Mouse (Mus musculus) hindbrain, embryonic 12.5 days (tissue): ENCODE results near the gene Sost. TPM values are rescaled to one million over a fixed set of nuclear protein-coding genes. Genes with fewer than 3 reads are reported as not detected.
"Not testable (repeated sequence)": the region's sequence is repeated elsewhere in the genome, so short reads cannot be mapped to it uniquely, and the experiment has no call there.

Experiments
- ATAC-seq: fragments of 200-750 bp; cut with Nextera tagmentation; 2 replicates; pipeline ENCODE4 v1.8.0; 2017; ENCODE audit warnings: moderate TSS enrichment; ENCODE audit not compliant: low FRiP score
- H3K27ac ChIP-seq: fragments of 300-500 bp; sonication (generic); 2 replicates; pipeline ENCODE4 v1.5.1; 2016; ENCODE audit warnings: mild to moderate bottlenecking
- H3K27me3 ChIP-seq: fragments of 300-500 bp; sonication (generic); 2 replicates; pipeline ENCODE4 v1.6.1; 2016; ENCODE audit warnings: mild to moderate bottlenecking
- H3K36me3 ChIP-seq: fragments of 300-500 bp; sonication (generic); 2 replicates; pipeline ENCODE4 v1.6.1; 2016; ENCODE audit warnings: mild to moderate bottlenecking
- H3K4me1 ChIP-seq: fragments of 300-500 bp; sonication (generic); 2 replicates; pipeline ENCODE4 v1.6.1; 2016
- H3K4me2 ChIP-seq: fragments of 300-500 bp; sonication (generic); replicated peaks from 2 replicates; pipeline ENCODE4 v1.6.1; 2016; ENCODE audit warnings: mild to moderate bottlenecking
- H3K4me3 ChIP-seq: fragments of 300-500 bp; sonication (generic); 2 replicates; pipeline ENCODE4 v1.5.1; 2016; ENCODE audit warnings: mild to moderate bottlenecking
- H3K9ac ChIP-seq: fragments of 300-500 bp; sonication (generic); 2 replicates; pipeline ENCODE4 v1.6.1; 2016; ENCODE audit warnings: mild to moderate bottlenecking, moderate library complexity
- H3K9me3 ChIP-seq: fragments of 300-500 bp; sonication (generic); replicated peaks from 2 replicates; pipeline ENCODE4 v1.6.1; 2016; ENCODE audit warnings: mild to moderate bottlenecking
- WGBS: fragments of 180-500 bp; shearing (Covaris S2); methylation state at CpG from one replicate; pipeline ENCODE4 v1.1.7; 2016; 5-methylcytosine and 5-hydroxymethylcytosine counted together
- polyA plus RNA-seq: library from polyadenylated mRNA; unstranded; fragments of >200 nt; fragmentation: Nextera tagmentation; extraction: Ambion mirVana; gene quantifications from 2 replicates; pipeline ENCODE4 v1.2.1, GENCODE M21; 2016

The Sost gene
- polyA plus RNA-seq, 1 experiment from 2014 or later = 0.46 TPM

- H3K27me3 ChIP-seq = no peaks in the 10 kb centered on the region
- 93% methylated on average over 7 of the region's 7 CpGs for WGBS
- H3K9me3 ChIP-seq = no peaks in the 10 kb centered on the region
- H3K4me1 ChIP-seq = peaks cover 7% of the 10 kb centered on the region; the same call in 1 of the 2 replicates
- no peak for ATAC-seq
- H3K9ac ChIP-seq = no peak overlapping the region
- H3K4me2 ChIP-seq = no peak overlapping the region
- H3K27ac ChIP-seq = no peak overlapping the region
- peaks cover 16% of the 10 kb centered on the region for H3K36me3 ChIP-seq
- no peak overlapping the region for H3K4me3 ChIP-seq
Observed at GRCm38 (mm10) chr11:101995938-101996337, 29.1 kb upstream of the Sost start.

GRCm38 (mm10) chr11:101994100-101994499, 27.3 kb upstream of the Sost start:
- H3K9ac ChIP-seq = no peak overlapping the region
- no peak overlapping the region for H3K27ac ChIP-seq
- ATAC-seq = no peak
- no peak overlapping the region for H3K4me2 ChIP-seq
- peaks cover 9% of the 10 kb centered on the region; the same call in 1 of the 2 replicates for H3K36me3 ChIP-seq
- H3K4me1 ChIP-seq = no peaks in the 10 kb centered on the region
- 77% methylated on average over 8 of the region's 8 CpGs for WGBS
- H3K27me3 ChIP-seq = no peaks in the 10 kb centered on the region
- no peaks in the 10 kb centered on the region for H3K9me3 ChIP-seq
- no peak overlapping the region for H3K4me3 ChIP-seq

GRCm38 (mm10) chr11:101992411-101992810, 25.6 kb upstream of the Sost start:
- no peaks in the 10 kb centered on the region for H3K9me3 ChIP-seq
- no peak overlapping the region for H3K9ac ChIP-seq
- no peak overlapping the region for H3K4me3 ChIP-seq
- 0 out of 2 replicates have a peak, but pooled peaks cover 5% of the 10 kb centered on the region for H3K4me1 ChIP-seq
- no peak for ATAC-seq
- no peak overlapping the region for H3K4me2 ChIP-seq
- WGBS = 87% methylated on average over 7 of the region's 7 CpGs
- peaks cover 8% of the 10 kb centered on the region; the same call in 1 of the 2 replicates for H3K36me3 ChIP-seq
- H3K27ac ChIP-seq = no peak overlapping the region
- peaks cover 3% of the 10 kb centered on the region for H3K27me3 ChIP-seq

GRCm38 (mm10) chr11:101991813-101992212, 25.0 kb upstream of the Sost start:
- no peak overlapping the region for H3K9ac ChIP-seq
- no peak overlapping the region for H3K27ac ChIP-seq
- H3K9me3 ChIP-seq = no peaks in the 10 kb centered on the region
- H3K36me3 ChIP-seq = 0 out of 2 replicates have a peak, but pooled peaks cover 5% of the 10 kb centered on the region
- 76% methylated on average over 3 of the region's 3 CpGs for WGBS
- H3K27me3 ChIP-seq = peaks cover 3% of the 10 kb centered on the region
- no peak overlapping the region for H3K4me2 ChIP-seq
- 0 out of 2 replicates have a peak, but pooled peaks cover 5% of the 10 kb centered on the region for H3K4me1 ChIP-seq
- H3K4me3 ChIP-seq = no peak overlapping the region
- ATAC-seq = no peak

- H3K9ac ChIP-seq = no peak overlapping the region
- WGBS = 88% methylated on average over 3 of the region's 3 CpGs
- no peak overlapping the region for H3K27ac ChIP-seq
- H3K36me3 ChIP-seq = no peaks in the 10 kb centered on the region
- H3K4me1 ChIP-seq = peaks cover 11% of the 10 kb centered on the region; the same call in 1 of the 2 replicates
- H3K4me3 ChIP-seq = no peak overlapping the region
- no peak for ATAC-seq
- H3K9me3 ChIP-seq = no peaks in the 10 kb centered on the region
- H3K4me2 ChIP-seq = no peak overlapping the region
- peaks cover 3% of the 10 kb centered on the region for H3K27me3 ChIP-seq
Observed at GRCm38 (mm10) chr11:101990244-101990643, 23.4 kb upstream of the Sost start.

- Histone ChIP-seq H3K27me3 (peaks cover 12% of the 10 kb centered on the region), H3K4me3 (no peak within 1 kb of the TSS), H3K9ac (no peak within 1 kb of the TSS), H3K4me1 (peaks cover 21% of the 10 kb centered on the region), H3K36me3 (no peaks in the 10 kb centered on the region), H3K4me2 (no peak within 1 kb of the TSS), H3K27ac (no peak within 1 kb of the TSS), H3K9me3 (no peaks in the 10 kb centered on the region)
- ATAC-seq = no peak
- 74% methylated on average over 3 of the region's 3 CpGs for WGBS
Observed at GRCm38 (mm10) chr11:101986913-101987312, 20.1 kb upstream of the Sost start, which contains the start of gene Dusp3. Gene Dusp3 (minus strand): TSS chr11:101987013.

GRCm38 (mm10) chr11:101985990-101986389, 19.2 kb upstream of the Sost start:
- H3K4me3 ChIP-seq = no peak overlapping the region
- H3K9ac ChIP-seq = no peak overlapping the region
- no peak overlapping the region for H3K4me2 ChIP-seq
- WGBS = 9% methylated on average over 10 of the region's 10 CpGs
- 0 out of 2 replicates have a peak, but pooled peaks have one; percentile 53 for ATAC-seq
- no peaks in the 10 kb centered on the region for H3K36me3 ChIP-seq
- H3K27me3 ChIP-seq = peaks cover 12% of the 10 kb centered on the region
- peaks cover 21% of the 10 kb centered on the region for H3K4me1 ChIP-seq
- no peak overlapping the region for H3K27ac ChIP-seq
- H3K9me3 ChIP-seq = no peaks in the 10 kb centered on the region

- H3K9ac ChIP-seq, H3K4me2 ChIP-seq, ATAC-seq, H3K36me3 ChIP-seq, H3K4me3 ChIP-seq, H3K9me3 ChIP-seq, H3K27ac ChIP-seq: not testable (repeated sequence)
- Histone ChIP-seq H3K27me3 (peaks cover 12% of the 10 kb centered on the region), H3K4me1 (peaks cover 21% of the 10 kb centered on the region)
- WGBS = 66% methylated on average over 6 of the region's 6 CpGs
Observed at GRCm38 (mm10) chr11:101985450-101985849, 18.6 kb upstream of the Sost start.

GRCm38 (mm10) chr11:101984054-101985025, 17.5 kb upstream of the Sost start, which contains the start of gene Cfap97d1:
Gene Cfap97d1 (plus strand): TSS chr11:101984279.
- peak within 1 kb of the TSS; percentile 70 for H3K9ac ChIP-seq
- no peaks in the 10 kb centered on the region for H3K9me3 ChIP-seq
- H3K4me3 ChIP-seq = peak within 1 kb of the TSS; percentile 50
- no peaks in the 10 kb centered on the region for H3K36me3 ChIP-seq
- ATAC-seq = peak; percentile 71
- H3K27ac ChIP-seq = peak within 1 kb of the TSS; percentile 48; the same call in 1 of the 2 replicates
- peak within 1 kb of the TSS; percentile 99 for H3K4me2 ChIP-seq
- peaks cover 12% of the 10 kb centered on the region for H3K27me3 ChIP-seq
- 2% methylated on average over 64 of the region's 71 CpGs for WGBS
- peaks cover 21% of the 10 kb centered on the region for H3K4me1 ChIP-seq

GRCm38 (mm10) chr11:101983431-101983921, 16.7 kb upstream of the Sost start:
- peaks cover 21% of the 10 kb centered on the region for H3K4me1 ChIP-seq
- H3K36me3 ChIP-seq = no peaks in the 10 kb centered on the region
- no peak for ATAC-seq
- 71% methylated on average over 10 of the region's 10 CpGs for WGBS
- H3K4me2 ChIP-seq = peak overlapping the region; percentile 99
- H3K9ac ChIP-seq = no peak overlapping the region
- peaks cover 12% of the 10 kb centered on the region for H3K27me3 ChIP-seq
- no peak overlapping the region for H3K4me3 ChIP-seq
- no peaks in the 10 kb centered on the region for H3K9me3 ChIP-seq
- no peak overlapping the region for H3K27ac ChIP-seq

GRCm38 (mm10) chr11:101982981-101983411, 16.2 kb upstream of the Sost start:
- H3K4me1 ChIP-seq = peaks cover 17% of the 10 kb centered on the region
- no peak overlapping the region for H3K9ac ChIP-seq
- no peaks in the 10 kb centered on the region for H3K9me3 ChIP-seq
- peak overlapping the region; percentile 99; the same call in 1 of the 2 replicates for H3K4me2 ChIP-seq
- peaks cover 12% of the 10 kb centered on the region for H3K27me3 ChIP-seq
- H3K36me3 ChIP-seq = no peaks in the 10 kb centered on the region
- H3K4me3 ChIP-seq = no peak overlapping the region
- H3K27ac ChIP-seq = no peak overlapping the region
- ATAC-seq = no peak
- 61% methylated on average over 6 of the region's 6 CpGs for WGBS

- no peak overlapping the region for H3K4me2 ChIP-seq
- H3K9ac ChIP-seq = no peak overlapping the region
- no peak overlapping the region for H3K27ac ChIP-seq
- no peaks in the 10 kb centered on the region for H3K36me3 ChIP-seq
- H3K27me3 ChIP-seq = 0 out of 2 replicates have a peak, but pooled peaks cover 9% of the 10 kb centered on the region
- no peaks in the 10 kb centered on the region for H3K9me3 ChIP-seq
- no peak for ATAC-seq
- no peak overlapping the region for H3K4me3 ChIP-seq
- H3K4me1 ChIP-seq = peaks cover 22% of the 10 kb centered on the region
- 79% methylated on average over 12 of the region's 12 CpGs for WGBS
Observed at GRCm38 (mm10) chr11:101981850-101982249, 15.0 kb upstream of the Sost start.
